Mouse (Mus musculus) megakaryocyte-erythroid progenitor cell, adult 5 weeks (primary cell): ENCODE results near the gene Nf1. TPM values are rescaled to one million over a fixed set of nuclear protein-coding genes. Genes with fewer than 3 reads are reported as not detected.

Source experiments
- polyA plus RNA-seq: library from polyadenylated mRNA; stranded (reverse); fragments of >175 nt; gene quantifications from 2 replicates; pipeline ENCODE4 v1.2.3, GENCODE M21; 2012

The Nf1 gene
- 6.0 and 6.2 TPM in 2 replicates for polyA plus RNA-seq

DNA sequence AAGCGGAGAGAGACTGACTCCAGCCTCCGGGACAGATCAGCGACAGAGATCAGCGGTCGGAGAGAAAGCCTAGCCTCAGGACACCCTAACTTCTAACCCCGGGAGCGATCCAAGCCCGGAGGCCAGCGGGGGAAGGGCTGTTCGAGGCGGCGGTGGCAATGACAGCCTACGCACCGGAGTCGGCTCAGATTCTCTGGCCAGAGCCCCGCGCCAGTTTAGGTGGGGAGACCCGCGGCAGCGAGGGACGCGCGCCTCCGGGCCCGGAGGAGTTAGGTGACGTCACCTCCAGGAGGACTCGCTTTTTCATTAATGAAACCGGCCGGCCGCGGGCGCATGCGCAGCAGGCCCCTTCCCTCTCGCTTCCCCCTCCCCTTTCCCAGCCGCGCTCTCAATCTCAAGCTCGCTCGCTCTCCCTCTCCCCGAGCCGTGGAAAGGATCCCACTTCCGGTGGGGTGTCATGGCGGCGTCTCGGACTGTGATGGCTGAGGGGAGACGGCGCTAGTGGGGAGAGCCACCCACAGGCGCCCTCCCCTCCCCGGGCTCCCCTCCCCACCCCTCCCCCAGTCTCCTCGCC, at the start of gene Nf1:
Gene Nf1 (plus strand): TSS at position 460 of the 574 bp plus-strand sequence.

DNA sequence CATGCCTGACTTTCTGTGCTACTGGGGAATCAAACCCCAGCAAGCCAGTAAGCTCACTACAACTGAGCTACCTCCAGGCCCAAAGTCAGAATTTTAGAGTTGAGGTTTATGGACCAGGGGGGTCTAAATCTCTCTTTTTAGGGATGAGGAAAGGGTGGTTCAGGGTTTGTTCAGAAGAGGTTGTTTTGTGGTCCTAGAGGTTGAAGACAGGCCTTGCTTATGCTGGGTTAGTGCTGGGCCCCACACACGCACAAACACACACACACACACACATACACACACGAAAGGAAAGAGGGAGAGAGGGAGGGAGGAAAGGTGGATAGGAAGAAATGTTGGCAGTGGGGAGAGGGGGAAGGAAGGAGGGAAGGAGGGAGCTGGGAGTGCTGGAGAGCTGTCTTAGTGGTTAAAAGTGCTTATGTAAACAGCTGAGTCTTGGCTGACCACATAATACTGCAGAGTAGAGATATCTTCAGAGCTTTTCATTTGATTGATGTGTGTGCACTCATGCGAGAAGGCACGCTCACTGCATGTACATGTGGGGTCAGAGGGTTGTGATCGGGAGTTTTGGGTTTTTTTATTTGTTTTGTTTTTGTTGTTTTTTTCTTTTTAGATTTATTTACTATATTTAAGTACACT, 42.5 kb upstream of the Nf1 start, which contains the start of gene Gm9964:
Gene Gm9964 (minus strand): TSS at position 51 of the 636 bp plus-strand sequence.

DNA sequence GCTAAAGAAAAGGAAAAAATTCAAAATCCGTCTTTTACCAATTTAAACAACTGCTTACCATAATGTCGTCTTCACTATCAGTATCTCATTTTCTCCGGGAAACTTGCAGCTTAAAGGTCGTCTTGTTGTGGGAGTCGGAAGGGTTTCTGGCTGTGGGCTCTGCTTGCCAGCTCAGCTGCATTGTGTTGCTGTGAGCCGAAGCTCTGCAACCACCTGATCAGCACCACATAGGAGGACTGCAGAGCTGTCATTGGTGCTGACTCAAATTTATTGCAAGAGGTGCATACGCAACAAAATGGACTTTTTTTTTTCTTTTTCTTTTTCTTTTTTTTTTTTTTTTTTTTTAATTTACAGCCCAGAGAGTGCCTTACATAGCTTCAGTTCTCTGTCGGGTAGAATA, 164.4 kb downstream of the Nf1 start, which contains the start of gene Omg:
Gene Omg (minus strand): TSS at position 240 of the 400 bp plus-strand sequence.

DNA sequence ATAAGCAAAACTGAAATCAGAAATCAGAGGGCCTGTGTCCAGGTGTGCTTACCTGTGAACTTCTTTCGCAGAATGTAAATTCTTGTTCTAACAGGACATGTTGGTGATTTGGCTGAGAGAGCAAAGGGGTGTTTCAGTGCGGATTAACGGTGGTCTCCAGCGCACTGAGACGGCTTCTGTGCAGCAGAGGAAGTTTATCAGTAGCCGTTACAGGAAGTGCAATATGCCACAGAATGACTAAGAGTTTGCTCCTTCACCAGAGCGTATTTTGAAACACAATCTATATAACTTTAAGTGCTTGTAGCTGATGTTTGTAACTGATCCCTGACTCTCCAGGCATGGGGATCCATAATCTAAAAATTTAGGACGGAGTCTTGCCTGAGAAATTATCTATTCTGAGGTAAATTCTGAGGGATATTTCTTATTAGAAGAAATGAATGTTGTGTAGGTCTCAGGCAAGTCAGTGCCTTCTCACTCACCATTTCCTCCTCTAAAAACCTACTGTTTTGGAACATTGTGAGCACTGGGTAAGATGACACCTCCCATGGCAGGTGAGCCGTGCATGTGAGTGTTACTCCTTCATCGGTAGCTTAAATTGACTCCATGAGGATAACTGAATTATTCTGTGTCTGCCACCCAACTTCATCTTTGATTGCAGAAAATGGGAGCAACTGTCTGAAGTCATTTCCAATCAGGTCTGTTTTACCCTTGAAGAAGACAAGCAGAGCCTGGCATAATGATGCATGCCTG, 184.2 kb downstream of the Nf1 start, which contains the start of gene Evi2b:
Gene Evi2b (minus strand): TSS at position 203 of the 750 bp plus-strand sequence.

DNA sequence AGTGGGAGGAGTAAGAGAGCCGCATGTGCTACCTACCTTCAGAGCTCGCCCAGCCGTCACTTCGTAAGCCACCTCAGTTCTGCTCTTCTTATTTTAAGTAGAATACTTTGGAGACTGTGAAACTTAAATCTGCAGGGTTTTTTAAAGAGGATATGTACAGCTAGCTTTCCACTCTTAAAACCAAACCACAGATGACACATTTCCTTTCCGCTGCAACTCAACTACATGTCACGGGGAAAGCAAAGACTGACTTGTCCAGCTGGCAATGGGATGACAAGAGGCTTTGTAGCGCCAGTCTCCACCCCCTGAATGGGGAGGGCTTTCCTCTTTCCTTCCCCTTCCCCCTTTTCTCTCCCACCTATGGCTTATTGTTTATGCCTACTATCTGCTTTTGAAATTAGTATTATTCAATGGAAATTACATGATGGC, 190.9 kb downstream of the Nf1 start, which contains the start of the genes Evi2 and Evi2a:
Gene Evi2 (minus strand): TSS at position 257 of the 429 bp plus-strand sequence.
Gene Evi2a (minus strand): TSS at position 277 of the 429 bp plus-strand sequence.

DNA sequence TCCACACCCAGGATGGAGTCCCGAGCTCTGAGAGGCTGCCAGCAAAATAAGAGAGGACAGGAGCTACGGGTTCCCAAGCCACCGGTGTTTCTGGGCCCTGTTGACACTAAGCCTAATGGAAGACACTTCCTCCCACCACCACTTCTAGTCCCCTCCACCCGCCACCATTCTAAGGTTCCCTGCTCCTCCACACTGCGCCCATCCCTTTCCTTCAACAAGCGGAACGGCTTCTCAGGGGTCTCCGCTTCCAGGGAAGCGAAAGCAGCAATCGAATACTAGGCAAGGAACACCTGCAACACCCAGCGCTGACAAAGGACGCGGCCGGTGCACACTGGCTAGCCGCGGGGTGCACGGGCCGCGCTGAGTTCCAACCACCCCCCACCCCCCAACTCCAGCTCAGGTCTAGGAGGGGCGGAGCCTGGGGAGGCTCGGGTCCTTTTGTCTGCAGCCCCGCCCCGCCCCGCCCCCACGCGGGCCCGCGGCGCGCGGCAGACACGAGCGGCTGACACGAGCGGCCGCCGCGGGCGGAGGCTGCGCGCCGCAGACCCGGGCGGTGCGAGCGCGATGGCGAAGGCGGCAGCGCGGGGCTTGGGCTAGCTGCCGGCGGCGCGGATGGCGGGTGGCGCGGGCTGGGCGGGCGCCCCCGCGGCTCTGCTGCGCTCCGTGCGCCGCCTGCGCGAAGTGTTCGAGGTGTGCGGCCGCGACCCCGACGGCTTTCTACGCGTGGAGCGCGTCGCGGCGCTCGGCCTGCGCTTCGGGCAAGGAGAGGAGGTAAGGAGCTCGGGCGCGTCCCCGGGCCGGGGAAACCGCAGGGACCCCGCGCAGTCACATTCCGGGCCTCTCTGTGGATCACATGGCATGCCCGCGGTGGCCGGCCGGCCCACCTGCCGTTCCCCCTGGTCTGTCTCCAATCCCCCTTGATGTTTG, 251.4 kb downstream of the Nf1 start, which contains the start of gene Rab11fip4:
Gene Rab11fip4 (plus strand): TSS at position 549 of the 927 bp plus-strand sequence.

Other genes starting within 250 kb of the Nf1 start
- gene Ksr1, start 193.3 kb upstream of the Nf1 start, polyA plus RNA-seq = 37.1 and 43.4 TPM in 2 replicates
- gene Wsb1, start 85.0 kb upstream of the Nf1 start, polyA plus RNA-seq = 214 and 242 TPM in 2 replicates
- gene Gm9964, start 42.8 kb upstream of the Nf1 start, polyA plus RNA-seq = not detected in 2 replicates
- 0.05 TPM in 2 replicates for gene Omg, start 164.4 kb downstream of the Nf1 start, polyA plus RNA-seq
- gene Evi2b, start 184.1 kb downstream of the Nf1 start, polyA plus RNA-seq = 22.3 and 23.3 TPM in 2 replicates
- 0.28 and 0.42 TPM in 2 replicates for gene Evi2, start 190.9 kb downstream of the Nf1 start, polyA plus RNA-seq
- gene Evi2a, start 190.9 kb downstream of the Nf1 start, polyA plus RNA-seq = 1.6 and 2.2 TPM in 2 replicates